Mouse (Mus musculus) cerebellum, adult 11-12 months (tissue): ENCODE data around the gene Gm3542.
"Not testable (repeated sequence)": the region's sequence is repeated elsewhere in the genome, so short reads cannot be mapped to it uniquely, and the experiment has no call there.

Source experiments
- DNase-seq: peaks from one replicate; pipeline ENCODE4 v3.0.0; 2022

Gene Gm3542

GRCm38 (mm10) chr14:5334828-5335227 lies at the start of gene Gm3542:
TSS of gene Gm3542 (minus strand) at chr14:5334928.
- DNase-seq: not testable (repeated sequence)
